Mouse (Mus musculus): ENCODE results near the gene Gm49358.

Gm49358 gene

GRCm38 (mm10) chr10:86785396-86785795 is 21.6 kb downstream of the Gm49358 start:
- no peaks in the 10 kb centered on the region for H3K36me3 ChIP-seq (ENCODE audit: control insufficient read depth, insufficient read depth, low read length, poor library complexity, severe bottlenecking)
- no peak for DNase-seq (ENCODE audit: low read depth, low spot score)
- H3K27me3 ChIP-seq (ENCODE audit: control insufficient read depth, insufficient read depth, low read length, poor library complexity, severe bottlenecking): no peaks in the 10 kb centered on the region

GRCm38 (mm10) chr10:86786083-86786482 is 22.3 kb downstream of the Gm49358 start:
- Histone ChIP-seq H3K27me3 (ENCODE audit: control insufficient read depth, insufficient read depth, low read length, poor library complexity, severe bottlenecking) (no peaks in the 10 kb centered on the region), H3K36me3 (ENCODE audit: control insufficient read depth, insufficient read depth, low read length, poor library complexity, severe bottlenecking) (no peaks in the 10 kb centered on the region)
- DNase-seq (ENCODE audit: low read depth, low spot score): no peak

DNA sequence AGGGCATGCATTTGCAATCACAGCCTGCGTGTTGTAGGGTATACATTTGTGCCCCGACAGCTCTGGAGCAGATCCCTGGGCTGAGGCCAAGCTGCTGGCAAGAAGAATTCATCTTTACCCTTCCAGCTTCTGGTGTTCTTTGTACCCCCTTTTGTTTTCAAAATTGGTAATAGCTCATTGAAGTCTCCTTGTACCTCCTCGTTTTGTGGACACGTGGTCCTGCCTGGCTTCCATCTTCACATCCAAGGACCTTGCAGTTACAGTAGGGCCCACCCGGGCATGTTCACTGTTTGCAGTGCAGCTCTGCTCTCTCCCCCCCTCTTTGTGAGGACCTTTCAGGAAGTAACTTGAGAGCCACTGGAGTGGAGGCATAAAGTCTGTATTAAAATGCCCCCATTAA is 24.4 kb downstream of the Gm49358 start:
- no peaks in the 10 kb centered on the region; the same call in 1 of the 2 replicates for H3K36me3 ChIP-seq (ENCODE audit: control insufficient read depth, insufficient read depth, low read length, poor library complexity, severe bottlenecking)
- DNase-seq (ENCODE audit: low read depth, low spot score): no peak

GRCm38 (mm10) chr10:86789146-86789672 is 25.4 kb downstream of the Gm49358 start:
- Histone ChIP-seq H3K36me3 (ENCODE audit: control insufficient read depth, insufficient read depth, low read length, poor library complexity, severe bottlenecking) (no peaks in the 10 kb centered on the region; the same call in 1 of the 2 replicates), H3K27me3 (ENCODE audit: control insufficient read depth, insufficient read depth, low read length, poor library complexity, severe bottlenecking) (no peaks in the 10 kb centered on the region)
- no peak for DNase-seq (ENCODE audit: low read depth, low spot score)

More for the DNA sequence above, 24.4 kb downstream of the Gm49358 start:
- no peaks in the 10 kb centered on the region for H3K27me3 ChIP-seq (ENCODE audit: control insufficient read depth, insufficient read depth, low read length, poor library complexity, severe bottlenecking)

DNA sequence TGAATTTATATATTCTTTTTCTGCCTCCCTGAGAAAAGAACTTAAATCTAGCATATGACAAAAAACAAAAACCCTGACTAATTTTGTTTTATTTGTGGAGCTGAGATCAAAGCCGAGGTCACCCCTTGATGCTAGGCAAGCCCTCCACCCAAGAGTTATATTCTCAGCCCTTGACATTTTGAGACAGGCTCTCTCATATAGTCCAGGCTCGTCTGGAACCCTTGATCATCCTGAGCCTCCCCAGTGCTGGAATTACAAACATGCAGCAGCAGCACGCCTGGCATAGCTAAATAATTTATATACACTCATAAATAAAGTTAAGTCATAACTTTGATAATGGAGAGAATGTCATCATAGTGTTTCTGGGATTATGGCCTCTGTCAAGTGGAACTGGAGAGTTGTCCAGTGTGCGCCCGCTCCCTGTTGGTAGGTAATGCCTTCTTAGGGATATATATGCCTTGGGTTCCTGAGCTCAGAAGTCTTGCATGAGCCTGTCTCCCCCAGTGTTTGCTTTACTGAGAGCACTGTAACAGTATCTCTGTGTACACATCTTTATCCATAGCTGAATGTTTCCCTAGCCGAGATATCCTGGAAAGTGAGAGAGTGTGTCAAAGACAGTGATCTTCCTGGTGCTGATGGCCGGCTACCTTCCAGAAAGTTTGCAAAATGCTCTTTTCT is 27.9 kb downstream of the Gm49358 start:
- no peak for DNase-seq (ENCODE audit: low read depth, low spot score)

DNA sequence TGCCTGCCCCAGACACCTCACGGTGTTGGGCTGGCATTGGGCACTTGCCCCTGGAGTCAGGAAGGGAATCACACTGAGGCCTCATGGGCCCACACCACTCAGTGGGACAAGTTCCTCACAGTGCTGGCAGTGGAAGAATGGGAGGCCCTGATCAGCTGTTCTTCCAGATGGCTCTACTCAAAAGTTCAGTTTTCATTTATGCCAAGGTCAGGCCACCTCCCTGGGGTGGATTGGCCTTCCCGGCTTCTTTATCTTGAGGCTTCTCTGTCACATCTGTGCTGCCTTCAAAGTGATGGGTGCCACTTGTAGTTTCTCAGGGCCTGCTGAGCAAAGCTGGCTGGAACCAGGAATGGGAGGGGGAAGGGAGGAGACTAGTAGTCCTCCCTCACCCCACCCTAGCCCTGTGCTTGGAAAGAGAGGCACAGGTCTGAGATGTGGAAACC is 29.8 kb downstream of the Gm49358 start:
- Histone ChIP-seq H3K27me3 (ENCODE audit: control insufficient read depth, insufficient read depth, low read length, poor library complexity, severe bottlenecking) (no peaks in the 10 kb centered on the region), H3K36me3 (ENCODE audit: control insufficient read depth, insufficient read depth, low read length, poor library complexity, severe bottlenecking) (no peaks in the 10 kb centered on the region; the same call in 1 of the 2 replicates)
- DNase-seq (ENCODE audit: low read depth, low spot score): no peak

More for the DNA sequence above, 27.9 kb downstream of the Gm49358 start:
- no peaks in the 10 kb centered on the region for H3K27me3 ChIP-seq (ENCODE audit: control insufficient read depth, insufficient read depth, low read length, poor library complexity, severe bottlenecking)
- no peaks in the 10 kb centered on the region; the same call in 1 of the 2 replicates for H3K36me3 ChIP-seq (ENCODE audit: control insufficient read depth, insufficient read depth, low read length, poor library complexity, severe bottlenecking)

- H3K27me3 ChIP-seq (ENCODE audit: control insufficient read depth, insufficient read depth, low read length, poor library complexity, severe bottlenecking): no peaks in the 10 kb centered on the region
- DNase-seq (ENCODE audit: low read depth, low spot score): no peak
- H3K36me3 ChIP-seq (ENCODE audit: control insufficient read depth, insufficient read depth, low read length, poor library complexity, severe bottlenecking): no peaks in the 10 kb centered on the region; the same call in 1 of the 2 replicates
These were observed 30.4 kb downstream of the Gm49358 start for GRCm38 (mm10) chr10:86794196-86794595.

GRCm38 (mm10) chr10:86794794-86795535 is 31.2 kb downstream of the Gm49358 start:
- no peaks in the 10 kb centered on the region; the same call in 1 of the 2 replicates for H3K36me3 ChIP-seq (ENCODE audit: control insufficient read depth, insufficient read depth, low read length, poor library complexity, severe bottlenecking)
- no peak for DNase-seq (ENCODE audit: low read depth, low spot score)

DNA sequence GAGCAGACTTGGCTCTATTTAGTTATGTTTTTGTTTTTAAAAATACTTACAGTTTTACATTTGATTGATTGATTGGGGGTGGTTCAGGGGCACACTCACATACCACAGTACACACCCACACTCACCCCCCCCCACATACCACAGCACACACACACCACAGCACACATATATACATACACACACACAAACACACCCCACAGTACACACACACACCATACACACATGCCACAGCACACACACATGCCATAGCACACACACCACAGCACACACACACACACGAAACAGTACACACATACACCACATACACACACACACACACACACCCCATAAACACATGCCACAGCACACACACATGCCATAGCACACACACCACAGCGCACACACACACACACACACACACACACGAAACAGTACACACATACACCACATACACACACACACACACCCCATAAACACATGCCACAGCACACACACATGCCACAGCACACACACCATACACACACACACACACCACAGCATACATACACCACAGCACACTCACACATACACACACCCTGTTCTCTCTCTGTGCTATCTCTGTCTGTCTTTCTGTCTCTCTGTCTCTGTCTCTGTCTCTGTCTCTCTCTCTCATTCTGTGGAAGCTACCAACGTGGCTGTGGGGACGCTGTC is 32.4 kb downstream of the Gm49358 start:
- no peaks in the 10 kb centered on the region for H3K27me3 ChIP-seq (ENCODE audit: control insufficient read depth, insufficient read depth, low read length, poor library complexity, severe bottlenecking)
- no peak for DNase-seq (ENCODE audit: low read depth, low spot score)
- H3K36me3 ChIP-seq (ENCODE audit: control insufficient read depth, insufficient read depth, low read length, poor library complexity, severe bottlenecking): no peaks in the 10 kb centered on the region; the same call in 1 of the 2 replicates

More at GRCm38 (mm10) chr10:86794794-86795535, 31.2 kb downstream of the Gm49358 start:
- no peaks in the 10 kb centered on the region for H3K27me3 ChIP-seq (ENCODE audit: control insufficient read depth, insufficient read depth, low read length, poor library complexity, severe bottlenecking)

DNA sequence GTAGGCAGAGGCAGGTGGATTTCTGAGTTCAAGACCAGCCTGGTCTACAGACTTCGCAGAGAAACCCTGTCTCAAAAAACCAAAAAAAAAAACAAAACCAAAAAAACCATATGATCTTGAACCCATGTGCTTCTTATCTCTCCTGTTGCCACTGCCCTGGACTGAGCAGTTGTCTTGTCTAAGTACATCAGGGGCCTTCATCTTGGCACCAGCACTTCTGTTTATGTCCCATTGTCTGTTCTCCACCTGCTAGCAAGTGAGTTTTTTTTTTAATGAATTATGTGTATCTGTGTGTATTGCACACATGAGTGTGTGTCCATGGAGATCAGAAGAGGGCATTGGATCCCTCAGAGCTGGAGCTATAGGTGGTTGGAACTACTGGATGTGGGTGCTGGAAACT is 43.6 kb downstream of the Gm49358 start:
- no peaks in the 10 kb centered on the region for H3K27me3 ChIP-seq (ENCODE audit: control insufficient read depth, insufficient read depth, low read length, poor library complexity, severe bottlenecking)
- no peak for DNase-seq (ENCODE audit: low read depth, low spot score)
- peaks cover 7% of the 10 kb centered on the region for H3K36me3 ChIP-seq (ENCODE audit: control insufficient read depth, insufficient read depth, low read length, poor library complexity, severe bottlenecking)

GRCm38 (mm10) chr10:86808013-86808758 is 44.4 kb downstream of the Gm49358 start:
- no peak for DNase-seq (ENCODE audit: low read depth, low spot score)
- H3K27me3 ChIP-seq (ENCODE audit: control insufficient read depth, insufficient read depth, low read length, poor library complexity, severe bottlenecking): no peaks in the 10 kb centered on the region
- peaks cover 7% of the 10 kb centered on the region for H3K36me3 ChIP-seq (ENCODE audit: control insufficient read depth, insufficient read depth, low read length, poor library complexity, severe bottlenecking)

DNA sequence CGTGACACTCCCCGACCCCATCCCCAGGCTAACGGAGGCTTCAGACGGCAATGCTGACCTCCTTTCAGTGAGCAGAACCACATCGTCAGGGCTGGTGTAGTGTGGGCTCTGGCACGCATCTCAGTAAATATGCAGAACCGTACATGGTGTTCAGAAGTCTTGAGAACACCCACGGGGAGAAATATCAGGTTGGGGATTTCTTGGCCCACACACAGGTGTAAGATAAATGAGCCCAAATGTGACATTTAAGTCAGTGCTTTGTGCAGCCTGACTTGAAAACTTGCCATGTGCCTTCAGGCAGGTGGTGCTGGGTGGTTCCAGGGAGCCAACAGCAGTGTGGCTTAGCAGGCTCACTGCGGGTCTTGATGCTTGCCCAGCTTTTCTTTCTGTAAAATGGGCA is 46.2 kb downstream of the Gm49358 start:
- no peaks in the 10 kb centered on the region for H3K27me3 ChIP-seq (ENCODE audit: control insufficient read depth, insufficient read depth, low read length, poor library complexity, severe bottlenecking)
- H3K36me3 ChIP-seq (ENCODE audit: control insufficient read depth, insufficient read depth, low read length, poor library complexity, severe bottlenecking): peaks cover 7% of the 10 kb centered on the region
- no peak for DNase-seq (ENCODE audit: low read depth, low spot score)

GRCm38 (mm10) chr10:86810612-86811011 is 46.8 kb downstream of the Gm49358 start:
- DNase-seq (ENCODE audit: low read depth, low spot score): no peak
- Histone ChIP-seq H3K36me3 (ENCODE audit: control insufficient read depth, insufficient read depth, low read length, poor library complexity, severe bottlenecking) (peaks cover 7% of the 10 kb centered on the region), H3K27me3 (ENCODE audit: control insufficient read depth, insufficient read depth, low read length, poor library complexity, severe bottlenecking) (no peaks in the 10 kb centered on the region)
